Mouse (Mus musculus) thymus, adult 2 months (tissue): ENCODE measurements around the gene Mybpc2. TPM values are rescaled to one million over a fixed set of nuclear protein-coding genes. Genes with fewer than 3 reads are reported as not detected.

Experiments used
- DNase-seq: peaks from one replicate; pipeline ENCODE4 v3.0.0; 2021
- H3K27ac ChIP-seq: fragments of 200-500 bp; 2 replicates; pipeline ENCODE4 v1.5.1; 2012; ENCODE audit warnings: low read length, control low read depth; ENCODE audit not compliant: control insufficient read depth, insufficient read depth
- H3K27me3 ChIP-seq: fragments of 200-500 bp; 2 replicates; pipeline ENCODE4 v1.6.1; 2012; ENCODE audit warnings: mild to moderate bottlenecking, low read length, moderate library complexity, mixed read lengths; ENCODE audit not compliant: control insufficient read depth, insufficient read depth
- H3K36me3 ChIP-seq: fragments of 200-500 bp; 2 replicates; pipeline ENCODE4 v1.6.1; 2012; ENCODE audit warnings: mild to moderate bottlenecking, low read length, moderate library complexity; ENCODE audit not compliant: control insufficient read depth, insufficient read depth
- H3K4me1 ChIP-seq: fragments of 200-500 bp; replicated peaks from 2 replicates; pipeline ENCODE4 v1.6.1; 2012; ENCODE audit warnings: low read length; ENCODE audit not compliant: control insufficient read depth, insufficient read depth
- H3K4me3 ChIP-seq: fragments of 200-500 bp; 2 replicates; pipeline ENCODE4 v1.5.1; 2012; ENCODE audit warnings: mild to moderate bottlenecking, low read length, control low read depth, moderate library complexity; ENCODE audit not compliant: control insufficient read depth, insufficient read depth
- CTCF ChIP-seq: fragments of 200-500 bp; IDR thresholded peaks from 2 replicates; pipeline ENCODE4 v1.5.1; 2012; ENCODE audit warnings: mild to moderate bottlenecking, control low read depth, low read length, moderate library complexity, borderline replicate concordance; ENCODE audit not compliant: control insufficient read depth, poor library complexity, insufficient read depth; ENCODE audit errors: extremely low read depth
- POLR2A ChIP-seq: fragments of 200-500 bp; IDR thresholded peaks from 2 replicates; pipeline ENCODE4 v1.6.1; 2012; ENCODE audit warnings: mild to moderate bottlenecking, low read length, control low read depth, moderate library complexity; ENCODE audit not compliant: control insufficient read depth, poor library complexity, insufficient read depth; ENCODE audit errors: extremely low read depth
- WGBS: fragments of 180-500 bp; shearing (Covaris S2); methylation state at CpG from one replicate; pipeline ENCODE4 v1.1.7; 2018; 5-methylcytosine and 5-hydroxymethylcytosine counted together
- polyA plus RNA-seq: library from polyadenylated mRNA; depleted of rRNA; stranded (reverse); fragments of >200 nt; gene quantifications from 2 replicates; pipeline ENCODE4 v1.2.3, GENCODE M21; 2012

The Mybpc2 gene
- polyA plus RNA-seq, 1 experiment = 0.53 TPM

- TF ChIP-seq CTCF (no peak), POLR2A (no peak)
- no peak for DNase-seq
- 63% methylated on average over 6 of the region's 6 CpGs for WGBS
Observed at GRCm38 (mm10) chr7:44565414-44565813, 41.0 kb upstream of the Mybpc2 start.

GRCm38 (mm10) chr7:44564486-44564885, 40.0 kb upstream of the Mybpc2 start:
- Histone ChIP-seq H3K27me3 (no peaks in the 10 kb centered on the region), H3K27ac (no peak overlapping the region), H3K4me1 (no peaks in the 10 kb centered on the region), H3K36me3 (no peaks in the 10 kb centered on the region), H3K4me3 (no peak overlapping the region)
- 94% methylated on average over 10 of the region's 10 CpGs for WGBS
- no peak for TF ChIP-seq POLR2A
- no peak for TF ChIP-seq CTCF
- DNase-seq = no peak

More at GRCm38 (mm10) chr7:44565414-44565813, 41.0 kb upstream of the Mybpc2 start:
- H3K27ac ChIP-seq = no peak overlapping the region
- no peaks in the 10 kb centered on the region for H3K36me3 ChIP-seq
- H3K27me3 ChIP-seq = no peaks in the 10 kb centered on the region
- H3K4me3 ChIP-seq = no peak overlapping the region
- no peaks in the 10 kb centered on the region for H3K4me1 ChIP-seq

- 70% methylated on average over 8 of the region's 8 CpGs for WGBS
- no peak for DNase-seq
- no peak overlapping the region for H3K4me3 ChIP-seq
- no peaks in the 10 kb centered on the region for H3K4me1 ChIP-seq
- no peaks in the 10 kb centered on the region for H3K27me3 ChIP-seq
- TF ChIP-seq POLR2A (no peak), CTCF (no peak)
- no peak overlapping the region for H3K27ac ChIP-seq
- H3K36me3 ChIP-seq = no peaks in the 10 kb centered on the region
Observed at GRCm38 (mm10) chr7:44563284-44563683, 38.8 kb upstream of the Mybpc2 start.

- peak; percentile 57; the same call in 1 of the 2 replicates for TF ChIP-seq CTCF
- no peak for TF ChIP-seq POLR2A
- DNase-seq = peak; percentile 81
- H3K27me3 ChIP-seq = no peaks in the 10 kb centered on the region
- no peaks in the 10 kb centered on the region for H3K36me3 ChIP-seq
- WGBS = 62% methylated on average over 18 of the region's 18 CpGs
- no peaks in the 10 kb centered on the region for H3K4me1 ChIP-seq
- no peak overlapping the region for H3K4me3 ChIP-seq
- H3K27ac ChIP-seq = no peak overlapping the region
Observed at GRCm38 (mm10) chr7:44560435-44561400, 36.3 kb upstream of the Mybpc2 start.

GRCm38 (mm10) chr7:44557629-44558028, 33.2 kb upstream of the Mybpc2 start:
- TF ChIP-seq CTCF (no peak), POLR2A (no peak)
- DNase-seq = no peak
- H3K4me3 ChIP-seq = no peak overlapping the region
- peaks cover 7% of the 10 kb centered on the region for H3K4me1 ChIP-seq
- no peaks in the 10 kb centered on the region for H3K27me3 ChIP-seq
- WGBS = 87% methylated on average over 2 of the region's 2 CpGs
- H3K27ac ChIP-seq = no peak overlapping the region
- no peaks in the 10 kb centered on the region for H3K36me3 ChIP-seq

- Histone ChIP-seq H3K27ac (peak within 1 kb of the TSS; percentile 89), H3K27me3 (no peaks in the 10 kb centered on the region), H3K36me3 (peaks cover 19% of the 10 kb centered on the region), H3K4me1 (peaks cover 7% of the 10 kb centered on the region), H3K4me3 (peak within 1 kb of the TSS; percentile 94)
- peak; percentile 96 for DNase-seq
- WGBS = under 1% methylated on average over 22 of the region's 22 CpGs
- TF ChIP-seq CTCF (0 out of 2 replicates have a peak, but pooled peaks have one; percentile 28), POLR2A (no peak)
Observed at GRCm38 (mm10) chr7:44553826-44554225, 29.4 kb upstream of the Mybpc2 start, which contains the start of gene Nr1h2. Nr1h2 (minus strand) TSS chr7:44553951.
